Mouse (Mus musculus): ENCODE results near the gene Slc34a2. TPM values are rescaled to one million over a fixed set of nuclear protein-coding genes. Genes with fewer than 3 reads are reported as not detected.

Gene Slc34a2
- polyA plus RNA-seq (2015; fragmentation: Nextera tagmentation; extraction: Ambion mirVana) = 11.8 and 19.7 TPM in 2 replicates

- Histone ChIP-seq H3K27me3 (no peaks in the 10 kb centered on the region), H3K9ac (no peak within 1 kb of the TSS), H3K4me3 (no peak within 1 kb of the TSS), H3K4me2 (no peak within 1 kb of the TSS), H3K27ac (no peak within 1 kb of the TSS), H3K9me3 (no peaks in the 10 kb centered on the region), H3K4me1 (peaks cover 11% of the 10 kb centered on the region), H3K36me3 (no peaks in the 10 kb centered on the region)
- ATAC-seq (ENCODE audit: borderline replicate concordance, extremely low read depth, low FRiP score, low TSS enrichment) = no peak
- 98% methylated on average over 3 of the region's 3 CpGs for WGBS
Observed at GRCm38 (mm10) chr5:53037781-53038180, at the start of gene Slc34a2. Gene Slc34a2, plus strand, starts transcription at chr5:53038081.

- no peak for ATAC-seq (ENCODE audit: borderline replicate concordance, extremely low read depth, low FRiP score, low TSS enrichment)
- no peak overlapping the region for H3K9ac ChIP-seq
- no peaks in the 10 kb centered on the region for H3K36me3 ChIP-seq
- H3K27me3 ChIP-seq = no peaks in the 10 kb centered on the region
- no peak overlapping the region for H3K4me3 ChIP-seq
- H3K27ac ChIP-seq = no peak overlapping the region
- H3K4me2 ChIP-seq = no peak overlapping the region
- no peaks in the 10 kb centered on the region for H3K9me3 ChIP-seq
- no peaks in the 10 kb centered on the region for H3K4me1 ChIP-seq
- 39% methylated on average over 8 of the region's 8 CpGs for WGBS
Observed at GRCm38 (mm10) chr5:52990687-52991341, 47.1 kb upstream of the Slc34a2 start.

GRCm38 (mm10) chr5:52992210-52992897 is 45.5 kb upstream of the Slc34a2 start:
- Histone ChIP-seq H3K4me1 (no peaks in the 10 kb centered on the region), H3K27ac (no peak overlapping the region), H3K27me3 (no peaks in the 10 kb centered on the region), H3K4me3 (no peak overlapping the region), H3K9ac (no peak overlapping the region), H3K9me3 (no peaks in the 10 kb centered on the region), H3K36me3 (no peaks in the 10 kb centered on the region), H3K4me2 (no peak overlapping the region)
- 79% methylated on average over 11 of the region's 11 CpGs for WGBS
- ATAC-seq (ENCODE audit: borderline replicate concordance, extremely low read depth, low FRiP score, low TSS enrichment) = no peak

- H3K4me2 ChIP-seq = no peak overlapping the region
- WGBS = 58% methylated on average over 12 of the region's 12 CpGs
- H3K27ac ChIP-seq = 0 out of 2 replicates have a peak overlapping the region, but pooled peaks have one; percentile 20
- H3K36me3 ChIP-seq = no peaks in the 10 kb centered on the region
- H3K27me3 ChIP-seq = no peaks in the 10 kb centered on the region
- no peak overlapping the region for H3K4me3 ChIP-seq
- ATAC-seq (ENCODE audit: borderline replicate concordance, extremely low read depth, low FRiP score, low TSS enrichment) = no peak; the same call in 1 of the 2 replicates
- no peaks in the 10 kb centered on the region for H3K4me1 ChIP-seq
- H3K9me3 ChIP-seq = no peaks in the 10 kb centered on the region
- H3K9ac ChIP-seq = no peak overlapping the region
Observed at GRCm38 (mm10) chr5:52993490-52994282, 44.2 kb upstream of the Slc34a2 start.

- Histone ChIP-seq H3K9me3 (no peaks in the 10 kb centered on the region), H3K4me3 (no peak overlapping the region), H3K27ac (no peak overlapping the region), H3K4me1 (no peaks in the 10 kb centered on the region), H3K4me2 (no peak overlapping the region), H3K9ac (no peak overlapping the region), H3K36me3 (no peaks in the 10 kb centered on the region), H3K27me3 (no peaks in the 10 kb centered on the region)
- 91% methylated on average over 4 of the region's 4 CpGs for WGBS
- ATAC-seq (ENCODE audit: borderline replicate concordance, extremely low read depth, low FRiP score, low TSS enrichment) = no peak
Observed at GRCm38 (mm10) chr5:52995461-52995860, 42.4 kb upstream of the Slc34a2 start.

- no peak overlapping the region for H3K4me2 ChIP-seq
- WGBS = 80% methylated on average over 3 of the region's 3 CpGs
Observed at GRCm38 (mm10) chr5:52996145-52996544, 41.7 kb upstream of the Slc34a2 start.

GRCm38 (mm10) chr5:52996601-52997000 is 41.3 kb upstream of the Slc34a2 start:
- Histone ChIP-seq H3K4me3 (no peak overlapping the region), H3K9ac (no peak overlapping the region), H3K9me3 (no peaks in the 10 kb centered on the region), H3K36me3 (no peaks in the 10 kb centered on the region), H3K4me2 (no peak overlapping the region), H3K4me1 (no peaks in the 10 kb centered on the region), H3K27me3 (no peaks in the 10 kb centered on the region), H3K27ac (no peak overlapping the region)
- WGBS = 48% methylated on average over 8 of the region's 8 CpGs
- ATAC-seq (ENCODE audit: borderline replicate concordance, extremely low read depth, low FRiP score, low TSS enrichment) = no peak

More at GRCm38 (mm10) chr5:52996145-52996544, 41.7 kb upstream of the Slc34a2 start:
- ATAC-seq (ENCODE audit: borderline replicate concordance, extremely low read depth, low FRiP score, low TSS enrichment) = no peak
- no peaks in the 10 kb centered on the region for H3K4me1 ChIP-seq
- H3K27me3 ChIP-seq = no peaks in the 10 kb centered on the region
- H3K9ac ChIP-seq = no peak overlapping the region
- no peak overlapping the region for H3K4me3 ChIP-seq
- no peaks in the 10 kb centered on the region for H3K9me3 ChIP-seq
- no peak overlapping the region for H3K27ac ChIP-seq
- H3K36me3 ChIP-seq = no peaks in the 10 kb centered on the region

GRCm38 (mm10) chr5:52997032-52997431 is 40.8 kb upstream of the Slc34a2 start:
- no peak overlapping the region for H3K27ac ChIP-seq
- no peaks in the 10 kb centered on the region for H3K36me3 ChIP-seq
- no peak overlapping the region for H3K4me2 ChIP-seq
- no peak for ATAC-seq (ENCODE audit: borderline replicate concordance, extremely low read depth, low FRiP score, low TSS enrichment)
- no peaks in the 10 kb centered on the region for H3K9me3 ChIP-seq
- no peak overlapping the region for H3K4me3 ChIP-seq
- no peak overlapping the region for H3K9ac ChIP-seq
- no peaks in the 10 kb centered on the region for H3K27me3 ChIP-seq
- no peaks in the 10 kb centered on the region for H3K4me1 ChIP-seq
- 77% methylated on average over 8 of the region's 11 CpGs for WGBS

- H3K27ac ChIP-seq = no peak overlapping the region
- H3K9me3 ChIP-seq = no peaks in the 10 kb centered on the region
- no peak overlapping the region for H3K9ac ChIP-seq
- ATAC-seq (ENCODE audit: borderline replicate concordance, extremely low read depth, low FRiP score, low TSS enrichment) = no peak
- no peaks in the 10 kb centered on the region for H3K36me3 ChIP-seq
- no peak overlapping the region for H3K4me3 ChIP-seq
- H3K27me3 ChIP-seq = no peaks in the 10 kb centered on the region
- no peaks in the 10 kb centered on the region for H3K4me1 ChIP-seq
- WGBS = 82% methylated on average over 6 of the region's 6 CpGs
- H3K4me2 ChIP-seq = no peak overlapping the region
Observed at GRCm38 (mm10) chr5:52998097-52998760, 39.7 kb upstream of the Slc34a2 start.

GRCm38 (mm10) chr5:53000169-53000872 is 37.6 kb upstream of the Slc34a2 start:
- Histone ChIP-seq H3K36me3 (no peaks in the 10 kb centered on the region), H3K4me3 (no peak overlapping the region), H3K4me2 (no peak overlapping the region), H3K27ac (no peak overlapping the region), H3K9me3 (no peaks in the 10 kb centered on the region), H3K9ac (no peak overlapping the region), H3K4me1 (no peaks in the 10 kb centered on the region), H3K27me3 (no peaks in the 10 kb centered on the region)
- no peak for ATAC-seq (ENCODE audit: borderline replicate concordance, extremely low read depth, low FRiP score, low TSS enrichment)
- 49% methylated on average over 5 of the region's 5 CpGs for WGBS

- 76% methylated on average over 8 of the region's 8 CpGs for WGBS
- no peaks in the 10 kb centered on the region for H3K27me3 ChIP-seq
- no peak overlapping the region for H3K4me2 ChIP-seq
- H3K9ac ChIP-seq = no peak overlapping the region
- no peaks in the 10 kb centered on the region for H3K36me3 ChIP-seq
- no peak for ATAC-seq (ENCODE audit: borderline replicate concordance, extremely low read depth, low FRiP score, low TSS enrichment)
- H3K4me1 ChIP-seq = no peaks in the 10 kb centered on the region
- no peak overlapping the region for H3K27ac ChIP-seq
- H3K4me3 ChIP-seq = no peak overlapping the region
- no peaks in the 10 kb centered on the region for H3K9me3 ChIP-seq
Observed at GRCm38 (mm10) chr5:53002599-53003203, 35.2 kb upstream of the Slc34a2 start.
